Mouse (Mus musculus): ENCODE measurements around the gene 1700020L24Rik. TPM values are rescaled to one million over a fixed set of nuclear protein-coding genes. Genes with fewer than 3 reads are reported as not detected.

The 1700020L24Rik gene
- total and polyA plus RNA-seq, 3 experiments: 0.60 TPM; not detected in 2

- Histone ChIP-seq H3K27ac (ENCODE audit: control insufficient read depth, low read depth, low read length) (no peak overlapping the region), H3K27me3 (ENCODE audit: control insufficient read depth in 1 of 2, insufficient read depth in 2 of 2, low read length in 2 of 2) (peaks cover 0 to under 1% of the 10 kb centered on the region in 2 experiments; a peak in 1 of 4 replicates), H3K9me3 (replicated peaks; ENCODE audit: insufficient read depth, low read length) (no peaks in the 10 kb centered on the region), H3K4me3 (ENCODE audit: control insufficient read depth in 1 of 2, insufficient read depth in 1 of 2, low read depth in 2 of 2, low read length in 2 of 2) (no peak overlapping the region), H3K79me2 (ENCODE audit: control insufficient read depth, insufficient read depth, low read length, poor library complexity) (no peaks in the 10 kb centered on the region), H3K36me3 (ENCODE audit: control insufficient read depth in 1 of 2, insufficient read depth in 2 of 2, low read length in 2 of 2) (peaks cover 0 to 4% of the 10 kb centered on the region in 2 experiments; a peak in 2 of 4 replicates), H3K4me1 (ENCODE audit: control insufficient read depth in 1 of 2, insufficient read depth in 2 of 2, low read length in 2 of 2) (no peaks in the 10 kb centered on the region), H3K9ac (ENCODE audit: control insufficient read depth, low read depth, low read length, poor library complexity, severe bottlenecking) (no peak overlapping the region)
- TF ChIP-seq MAZ (IDR thresholded peaks at IDR 0.05; ENCODE audit: low read depth, low read length) (no peak), GABPA (IDR thresholded peaks at IDR 0.05; ENCODE audit: low read depth, low read length) (no peak), RAD21 (IDR thresholded peaks at IDR 0.05; ENCODE audit: low read depth, low read length) (no peak), USF1 (IDR thresholded peaks at IDR 0.05; ENCODE audit: low read depth, low read length) (no peak), ETS1 (IDR thresholded peaks at IDR 0.05; ENCODE audit: low read depth, low read length) (no peak), TCF12 (IDR thresholded peaks at IDR 0.05; ENCODE audit: low read depth, low read length) (no peak), CHD1 (IDR thresholded peaks at IDR 0.05; ENCODE audit: low read depth, low read length) (no peak), MAFK (IDR thresholded peaks at IDR 0.05; ENCODE audit: borderline replicate concordance, low read depth, low read length) (no peak), SIN3A (IDR thresholded peaks at IDR 0.05; ENCODE audit: low read length) (no peak), ZC3H11A (IDR thresholded peaks at IDR 0.05; ENCODE audit: low read depth, low read length) (no peak), NELFE (IDR thresholded peaks at IDR 0.05; ENCODE audit: low read depth, low read length) (no peak), ZMIZ1 (IDR thresholded peaks at IDR 0.05; ENCODE audit: low read depth, low read length) (no peak)
- no peak for DNase-seq (ENCODE audit: low read depth, low spot score)
These were observed 31.1 kb upstream of the 1700020L24Rik start for GRCm38 (mm10) chr11:83406391-83406790.

DNA sequence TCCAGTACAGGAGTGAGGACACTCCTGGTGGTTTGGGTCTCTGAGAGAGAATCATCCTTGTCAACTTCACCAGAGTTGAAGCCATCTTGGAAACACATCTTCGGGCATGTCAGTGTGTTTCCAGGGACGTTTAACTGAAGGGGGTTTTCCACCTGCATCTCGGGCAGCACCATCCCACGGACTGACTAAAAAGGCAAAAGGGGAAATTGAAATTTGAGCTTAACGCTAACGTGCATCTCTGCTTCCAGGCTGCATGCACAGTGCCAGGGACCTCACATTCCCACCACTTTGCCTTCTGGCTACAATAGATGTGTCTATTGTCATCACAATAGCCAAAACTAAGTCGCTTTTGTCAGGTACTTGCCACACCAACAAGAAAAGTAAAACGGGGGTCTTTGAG, 29.2 kb upstream of the 1700020L24Rik start:
- H3K36me3 ChIP-seq (ENCODE audit: control insufficient read depth in 1 of 2, insufficient read depth in 2 of 2, low read length in 2 of 2): no peaks in the 10 kb centered on the region
- no peaks in the 10 kb centered on the region for H3K79me2 ChIP-seq (ENCODE audit: control insufficient read depth, insufficient read depth, low read length, poor library complexity)
- H3K4me3 ChIP-seq (ENCODE audit: control insufficient read depth in 1 of 2, insufficient read depth in 1 of 2, low read depth in 2 of 2, low read length in 2 of 2): no peak overlapping the region
- DNase-seq (ENCODE audit: low read depth, low spot score): no peak
- H3K27me3 ChIP-seq (ENCODE audit: control insufficient read depth in 1 of 2, insufficient read depth in 2 of 2, low read length in 2 of 2): peaks cover 0 to 8% of the 10 kb centered on the region in 2 experiments; a peak in 2 of 4 replicates
- H3K27ac ChIP-seq (ENCODE audit: control insufficient read depth, low read depth, low read length): no peak overlapping the region
- TF ChIP-seq TBP (IDR thresholded peaks at IDR 0.05; ENCODE audit: low read depth, low read length) (no peak), USF2 (IDR thresholded peaks at IDR 0.05; ENCODE audit: borderline replicate concordance in 1 of 2, insufficient read depth in 1 of 2, low read depth in 1 of 2, low read length in 2 of 2) (no peak), CHD2 (IDR thresholded peaks at IDR 0.05; ENCODE audit: low read length) (no peak), HCFC1 (IDR thresholded peaks at IDR 0.05; ENCODE audit: low read depth, low read length) (no peak), ETS1 (IDR thresholded peaks at IDR 0.05; ENCODE audit: low read depth, low read length) (no peak), MXI1 (IDR thresholded peaks at IDR 0.05; ENCODE audit: low read depth, low read length) (no peak), RCOR1 (IDR thresholded peaks at IDR 0.05; ENCODE audit: low read depth, low read length) (no peak), MAX (IDR thresholded peaks at IDR 0.05; ENCODE audit: low read length) (no peak), ZMIZ1 (IDR thresholded peaks at IDR 0.05; ENCODE audit: low read depth, low read length) (no peak), MAZ (IDR thresholded peaks at IDR 0.05; ENCODE audit: low read depth, low read length) (no peak), SIN3A (IDR thresholded peaks at IDR 0.05; ENCODE audit: low read length) (no peak), ZKSCAN1 (IDR thresholded peaks at IDR 0.05; ENCODE audit: low read depth, low read length) (no peak), JUND (IDR thresholded peaks at IDR 0.05; ENCODE audit: low read depth, low read length) (no peak), ZC3H11A (IDR thresholded peaks at IDR 0.05; ENCODE audit: low read depth, low read length) (no peak)
- no peaks in the 10 kb centered on the region for H3K4me1 ChIP-seq (ENCODE audit: control insufficient read depth in 1 of 2, insufficient read depth in 2 of 2, low read length in 2 of 2)
- H3K9me3 ChIP-seq (replicated peaks; ENCODE audit: insufficient read depth, low read length): no peaks in the 10 kb centered on the region
- H3K9ac ChIP-seq (ENCODE audit: control insufficient read depth, low read depth, low read length, poor library complexity, severe bottlenecking): no peak overlapping the region
